Mouse (Mus musculus): ENCODE results near the gene Syk.

DNA sequence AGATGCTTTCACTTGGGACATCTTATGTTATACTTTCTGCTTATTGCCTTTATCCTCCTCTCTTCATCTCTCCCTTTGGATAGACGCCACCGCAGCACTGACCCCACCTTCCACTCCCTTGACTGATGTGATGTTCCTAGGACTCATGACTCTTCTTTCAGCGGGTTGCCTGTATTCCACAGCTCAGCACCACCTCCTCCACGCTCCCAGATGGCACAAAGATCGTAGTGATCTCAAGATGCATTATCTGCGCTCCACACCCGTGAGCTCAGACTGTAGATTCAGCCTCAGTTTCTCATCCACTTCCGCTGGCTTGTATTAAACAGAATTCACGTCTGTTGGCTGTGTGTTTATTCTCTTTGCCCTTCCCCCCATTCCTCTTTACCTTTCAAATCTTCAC is 28.3 kb upstream of the Syk start:
- TF ChIP-seq CTCF (IDR thresholded peaks at IDR 0.05; ENCODE audit: low read depth) (no peak), EP300 (IDR thresholded peaks at IDR 0.05; ENCODE audit: low read depth) (no peak)
